Mouse (Mus musculus) limb, embryonic 14.5 days (tissue): ENCODE results near the gene Arhgap31. TPM values are rescaled to one million over a fixed set of nuclear protein-coding genes. Genes with fewer than 3 reads are reported as not detected.

Source experiments
- ATAC-seq: fragments of 200-750 bp; cut with Nextera tagmentation; 2 replicates; pipeline ENCODE4 v1.8.0; 2017; ENCODE audit warnings: low read depth, moderate number of reproducible peaks, moderate TSS enrichment; ENCODE audit not compliant: low FRiP score
- DNase-seq: peaks from one replicate; pipeline ENCODE4 v3.0.0-alpha.2; 2015; ENCODE audit warnings: low spot score
- H3K27ac ChIP-seq: fragments of 300-500 bp; sonication (generic); replicated peaks from 2 replicates; pipeline ENCODE4 v1.5.1; 2014; ENCODE audit warnings: low read depth, mild to moderate bottlenecking, low read length, moderate library complexity, mixed read lengths
- H3K27me3 ChIP-seq: fragments of 300-500 bp; sonication (generic); 2 replicates; pipeline ENCODE4 v1.6.1; 2014; ENCODE audit warnings: low read length, mixed read lengths; ENCODE audit not compliant: control insufficient read depth, insufficient read depth
- H3K36me3 ChIP-seq: fragments of 300-500 bp; sonication (generic); 2 replicates; pipeline ENCODE4 v1.6.1; 2014; ENCODE audit warnings: mild to moderate bottlenecking, low read length, moderate library complexity, mixed read lengths; ENCODE audit not compliant: control insufficient read depth, insufficient read depth
- H3K4me1 ChIP-seq: fragments of 300-500 bp; sonication (generic); 2 replicates; pipeline ENCODE4 v1.6.1; 2014; ENCODE audit warnings: antibody characterized with exemption, low read length, mixed read lengths; ENCODE audit not compliant: control insufficient read depth, insufficient read depth
- H3K4me2 ChIP-seq: fragments of 300-500 bp; sonication (generic); replicated peaks from 2 replicates; pipeline ENCODE4 v1.6.1; 2014; ENCODE audit warnings: low read depth, mild to moderate bottlenecking, low read length, moderate library complexity; ENCODE audit not compliant: severe bottlenecking
- H3K4me3 ChIP-seq: fragments of 300-500 bp; sonication (generic); replicated peaks from 2 replicates; pipeline ENCODE4 v1.5.1; 2014; ENCODE audit warnings: low read length
- H3K9ac ChIP-seq: fragments of 300-500 bp; sonication (generic); 2 replicates; pipeline ENCODE4 v1.6.1; 2014; ENCODE audit warnings: mild to moderate bottlenecking, low read depth, low read length, moderate library complexity; ENCODE audit not compliant: severe bottlenecking
- H3K9me3 ChIP-seq: fragments of 300-500 bp; sonication (generic); 2 replicates; pipeline ENCODE4 v1.6.1; 2016; ENCODE audit warnings: low read length; ENCODE audit not compliant: control insufficient read depth
- POLR2A ChIP-seq: fragments of 200-500 bp; IDR thresholded peaks from 2 replicates; pipeline ENCODE4 v1.8.0; 2012; ENCODE audit warnings: inconsistent platforms, mild to moderate bottlenecking, moderate library complexity, borderline replicate concordance; ENCODE audit not compliant: insufficient read depth, insufficient read length; ENCODE audit errors: extremely low read depth
- WGBS: fragments of 180-500 bp; shearing (Covaris S2); extraction: QIAGEN DNeasy Blood & Tissue Kit; methylation state at CpG from one replicate; pipeline ENCODE4 v1.1.7; 2014; 5-methylcytosine and 5-hydroxymethylcytosine counted together
- polyA plus RNA-seq, 2 experiments: library from polyadenylated mRNA; depleted of rRNA in 1 of 2; stranded (reverse) in 1 of 2; unstranded in 1 of 2; fragments of >200 nt; fragmentation: Nextera tagmentation in 1 of 2; extraction: Ambion mirVana in 1 of 2; gene quantifications; 2 replicates each; pipeline versions ENCODE4 v1.2.1 to v1.2.3; 2012 to 2014

Gene Arhgap31
- polyA plus RNA-seq, 2 experiments, result 15.0 to 18.1 TPM

DNA sequence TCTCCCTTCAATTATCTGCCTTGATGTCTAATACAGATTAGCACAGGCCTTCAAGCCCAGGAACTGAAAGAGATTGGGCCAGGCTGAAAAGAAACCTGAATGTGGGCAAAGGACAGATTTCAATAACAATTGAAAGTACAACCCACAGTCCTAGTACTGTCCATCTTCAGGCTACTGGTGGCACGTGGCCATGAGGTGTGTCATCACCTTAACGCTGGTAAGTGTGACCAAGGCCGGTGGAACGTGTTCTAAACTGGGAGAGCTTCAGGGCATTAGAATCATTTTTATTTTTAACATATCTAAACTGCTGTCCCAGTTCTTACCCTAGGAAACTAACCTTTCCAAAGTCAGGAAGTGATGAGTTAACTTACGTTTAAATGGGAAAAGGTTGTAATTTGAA, 125.9 kb downstream of the Arhgap31 start:
- no peak for ATAC-seq
- H3K4me1 ChIP-seq, result no peaks in the 10 kb centered on the region
- peaks cover 95% of the 10 kb centered on the region for H3K36me3 ChIP-seq
- no peaks in the 10 kb centered on the region for H3K27me3 ChIP-seq
- no peaks in the 10 kb centered on the region for H3K9me3 ChIP-seq
- H3K27ac ChIP-seq, result no peak overlapping the region
- no peak overlapping the region for H3K4me3 ChIP-seq
- no peak for TF ChIP-seq POLR2A
- no peak overlapping the region for H3K4me2 ChIP-seq
- H3K9ac ChIP-seq, result no peak overlapping the region
- DNase-seq, result no peak
- 93% methylated on average over 5 of the region's 5 CpGs for WGBS

GRCm38 (mm10) chr16:38585186-38585585, 127.9 kb downstream of the Arhgap31 start:
- H3K4me1 ChIP-seq, result no peaks in the 10 kb centered on the region
- H3K27ac ChIP-seq, result no peak overlapping the region
- WGBS, result 86% methylated on average over 5 of the region's 5 CpGs
- peaks cover 97% of the 10 kb centered on the region for H3K36me3 ChIP-seq
- no peak overlapping the region for H3K4me3 ChIP-seq
- no peak overlapping the region for H3K9ac ChIP-seq
- H3K4me2 ChIP-seq, result no peak overlapping the region
- ATAC-seq, result no peak
- no peaks in the 10 kb centered on the region for H3K27me3 ChIP-seq
- H3K9me3 ChIP-seq, result no peaks in the 10 kb centered on the region
- no peak for DNase-seq
- TF ChIP-seq POLR2A, result no peak

GRCm38 (mm10) chr16:38584761-38585160, 128.3 kb downstream of the Arhgap31 start:
- Histone ChIP-seq H3K4me2 (no peak overlapping the region), H3K36me3 (peaks cover 96% of the 10 kb centered on the region), H3K27ac (no peak overlapping the region), H3K9me3 (no peaks in the 10 kb centered on the region), H3K27me3 (no peaks in the 10 kb centered on the region), H3K4me3 (no peak overlapping the region), H3K9ac (no peak overlapping the region), H3K4me1 (no peaks in the 10 kb centered on the region)
- no peak for TF ChIP-seq POLR2A
- WGBS, result 93% methylated on average over 7 of the region's 7 CpGs
- ATAC-seq, result no peak
- DNase-seq, result no peak

GRCm38 (mm10) chr16:38571481-38571880, 141.6 kb downstream of the Arhgap31 start:
- no peak overlapping the region for H3K27ac ChIP-seq
- no peak overlapping the region for H3K4me2 ChIP-seq
- 98% methylated on average over 3 of the region's 3 CpGs for WGBS
- no peak for TF ChIP-seq POLR2A
- H3K36me3 ChIP-seq, result peaks cover 75% of the 10 kb centered on the region
- H3K9me3 ChIP-seq, result no peaks in the 10 kb centered on the region
- H3K4me3 ChIP-seq, result no peak overlapping the region
- ATAC-seq, result no peak
- H3K9ac ChIP-seq, result no peak overlapping the region
- no peaks in the 10 kb centered on the region for H3K4me1 ChIP-seq
- no peaks in the 10 kb centered on the region for H3K27me3 ChIP-seq
- no peak for DNase-seq

DNA sequence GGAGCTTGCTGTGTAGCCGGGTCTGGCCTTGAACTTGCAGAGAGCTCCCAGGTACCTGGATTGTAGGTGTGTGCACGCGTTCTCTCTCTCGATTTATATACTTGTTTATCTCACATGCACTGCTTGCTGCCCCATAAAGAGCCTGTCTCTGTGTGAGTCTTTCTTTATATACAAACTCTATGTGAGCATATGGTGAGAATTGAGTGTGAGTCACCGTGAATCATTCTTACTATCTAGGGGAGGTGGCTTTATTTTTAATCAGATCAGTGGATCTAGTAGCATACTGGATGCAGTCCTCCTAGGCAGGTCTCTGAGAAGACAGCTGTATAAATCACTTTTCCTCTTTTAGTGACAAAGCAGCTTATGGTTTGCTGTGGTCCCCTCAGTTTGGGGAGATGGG, 144.9 kb downstream of the Arhgap31 start:
- H3K36me3 ChIP-seq, result peaks cover 70% of the 10 kb centered on the region
- H3K27me3 ChIP-seq, result no peaks in the 10 kb centered on the region

GRCm38 (mm10) chr16:38563516-38563915, 149.6 kb downstream of the Arhgap31 start:
- DNase-seq (no peak), ATAC-seq (no peak)
- Histone ChIP-seq H3K4me2 (peak overlapping the region; percentile 55), H3K9me3 (no peaks in the 10 kb centered on the region), H3K36me3 (peaks cover 33% of the 10 kb centered on the region), H3K9ac (peak overlapping the region; percentile 94), H3K4me3 (peak overlapping the region; percentile 77), H3K27ac (no peak overlapping the region), H3K27me3 (no peaks in the 10 kb centered on the region), H3K4me1 (peaks cover 6% of the 10 kb centered on the region; the same call in 1 of the 2 replicates)
- WGBS, result 32% methylated on average over 10 of the region's 10 CpGs
- TF ChIP-seq POLR2A, result no peak

More for the DNA sequence above, 144.9 kb downstream of the Arhgap31 start:
- TF ChIP-seq POLR2A, result no peak
- Histone ChIP-seq H3K4me3 (no peak overlapping the region), H3K27ac (no peak overlapping the region), H3K4me2 (no peak overlapping the region), H3K9me3 (no peaks in the 10 kb centered on the region), H3K9ac (no peak overlapping the region), H3K4me1 (peaks cover 6% of the 10 kb centered on the region; the same call in 1 of the 2 replicates)
- DNase-seq, result no peak
- no peak for ATAC-seq
- 98% methylated on average over 5 of the region's 5 CpGs for WGBS
